Mouse (Mus musculus): ENCODE measurements around the gene Dach1.

DNA sequence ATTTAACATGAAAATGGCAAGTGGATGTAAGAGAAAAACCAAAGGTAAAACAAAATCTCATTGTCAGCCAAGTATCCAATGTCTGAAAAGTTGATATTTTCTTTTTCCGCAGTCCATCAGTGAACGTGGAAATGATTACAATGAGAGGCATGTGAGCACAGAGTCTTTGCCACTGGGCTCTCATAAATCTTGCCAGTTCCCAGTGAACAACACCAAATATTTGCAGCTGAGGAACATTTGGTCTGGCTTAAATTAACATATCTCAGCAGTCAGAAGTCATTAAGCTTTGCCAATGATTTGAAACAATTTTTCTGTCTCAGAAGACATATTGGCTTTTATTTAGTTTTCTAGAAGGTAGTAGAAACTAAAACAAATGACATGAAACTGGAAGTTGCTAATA lies 298.6 kb downstream of the Dach1 start:
- TF ChIP-seq CTCF (IDR thresholded peaks at IDR 0.05; ENCODE audit: borderline replicate concordance, insufficient read depth, low read depth, low read length) = no peak
- TF ChIP-seq POLR2A (IDR thresholded peaks at IDR 0.05; ENCODE audit: borderline replicate concordance, insufficient read depth, low read length) = no peak

Data from cerebellum, adult 2 months (tissue).